8 mouse cellular contexts compared by ENCODE assay signal in genomic region chr11:60416590-60416962, GRCm38 (mm10). TPM values are rescaled to one million over a fixed set of nuclear protein-coding genes. Genes with fewer than 3 reads are reported as not detected.
DNase-seq lines count a peak whose midpoint lies in the region; ATAC-seq lines count a peak whose summit lies in the region.

No protein-coding gene starts in this region.

- 0% methylated on average over 21 of the region's 21 CpGs for WGBS in heart, embryonic 15.5 days
- 1% methylated on average over 21 of the region's 21 CpGs for WGBS in hindbrain, embryonic 13.5 days
- under 1% methylated on average over 21 of the region's 21 CpGs for WGBS in midbrain, embryonic 12.5 days

- peaks cover 30% of the 10 kb centered on the region for H3K4me1 ChIP-seq in heart, embryonic 15.5 days (replicated peaks)
- peaks cover 38% of the 10 kb centered on the region for H3K4me1 ChIP-seq in hindbrain, embryonic 13.5 days (replicated peaks)
- H3K4me1 ChIP-seq in midbrain, embryonic 12.5 days: peaks cover 26% of the 10 kb centered on the region

- peak; percentile 19 for ATAC-seq in heart, embryonic 15.5 days (replicated peaks; ENCODE audit: insufficient number of reproducible peaks, insufficient read depth, low FRiP score, low read depth)
- no peak; the same call in 1 of the 2 replicates for ATAC-seq in hindbrain, embryonic 13.5 days (ENCODE audit: low FRiP score)
- ATAC-seq in midbrain, embryonic 12.5 days (ENCODE audit: low FRiP score, low read depth): no peak; the same call in 1 of the 2 replicates

- H3K9me3 ChIP-seq in heart, embryonic 15.5 days (replicated peaks): no peaks in the 10 kb centered on the region
- no peaks in the 10 kb centered on the region for H3K9me3 ChIP-seq in hindbrain, embryonic 13.5 days
- H3K9me3 ChIP-seq in midbrain, embryonic 12.5 days: no peaks in the 10 kb centered on the region

- H3K27ac ChIP-seq in heart, embryonic 15.5 days: peak overlapping the region; percentile 54
- H3K27ac ChIP-seq in hindbrain, embryonic 13.5 days: peak overlapping the region; percentile 84
- no peak overlapping the region; the same call in 1 of the 2 replicates for H3K27ac ChIP-seq in midbrain, embryonic 12.5 days (replicated peaks)

- no peak for DNase-seq in heart, adult 8-10 months (ENCODE audit: low spot score)
- DNase-seq in MEL-GATA-1-ER (ENCODE audit: extremely low read depth, low read depth): peak; percentile 15
- no peak for DNase-seq in spleen, adult 12 weeks (ENCODE audit: low spot score)
- DNase-seq in layer of hippocampus, postnatal 10 days (ENCODE audit: low spot score in 2 of 2): no peak
- DNase-seq in cerebellum, adult 11 months: no peak

- H3K4me2 ChIP-seq in heart, embryonic 15.5 days: peak overlapping the region; percentile 83
- peak overlapping the region; percentile 81 for H3K4me2 ChIP-seq in hindbrain, embryonic 13.5 days
- peak overlapping the region; percentile 95 for H3K4me2 ChIP-seq in midbrain, embryonic 12.5 days (replicated peaks)

- H3K9ac ChIP-seq in heart, embryonic 15.5 days: peak overlapping the region; percentile 79
- H3K9ac ChIP-seq in hindbrain, embryonic 13.5 days: peak overlapping the region; percentile 86
- peak overlapping the region; percentile 69 for H3K9ac ChIP-seq in midbrain, embryonic 12.5 days (replicated peaks)

- peak overlapping the region; percentile 90 for H3K4me3 ChIP-seq in heart, embryonic 15.5 days
- H3K4me3 ChIP-seq in hindbrain, embryonic 13.5 days: peak overlapping the region; percentile 79
- H3K4me3 ChIP-seq in midbrain, embryonic 12.5 days: peak overlapping the region; percentile 79

- H3K27me3 ChIP-seq in heart, embryonic 15.5 days: no peaks in the 10 kb centered on the region
- no peaks in the 10 kb centered on the region for H3K27me3 ChIP-seq in hindbrain, embryonic 13.5 days
- no peaks in the 10 kb centered on the region for H3K27me3 ChIP-seq in midbrain, embryonic 12.5 days

- no peaks in the 10 kb centered on the region for H3K36me3 ChIP-seq in heart, embryonic 15.5 days
- no peaks in the 10 kb centered on the region for H3K36me3 ChIP-seq in hindbrain, embryonic 13.5 days
- no peaks in the 10 kb centered on the region for H3K36me3 ChIP-seq in midbrain, embryonic 12.5 days

RNA-seq across cellular contexts. Expression of gene Gid4, which starts 0.4 kb away (rescaled TPM):
- polyA plus RNA-seq in heart, embryonic 15.5 days (2015; fragmentation: Nextera tagmentation; extraction: Ambion mirVana): 19.0 and 20.0 TPM in 2 replicates
- total RNA-seq in heart, adult 8-10 months (2022): 10 to 100 TPM; 46.3 to 52.1 (median 49.5) TPM
- polyA plus RNA-seq in hindbrain, embryonic 13.5 days (2015; fragmentation: Nextera tagmentation; extraction: Ambion mirVana): 20.7 and 21.7 TPM in 2 replicates
- 32.4 and 36.1 TPM in 2 replicates for polyA plus RNA-seq in midbrain, embryonic 12.5 days (2016; fragmentation: Nextera tagmentation; extraction: Ambion mirVana)
- total RNA-seq in layer of hippocampus, postnatal 10 days (2021): 10 to 100 TPM; 38.0 to 39.3 TPM

RNA-seq across cellular contexts. Expression of gene Atpaf2, which starts 1.7 kb away (rescaled TPM):
- polyA plus RNA-seq in heart, embryonic 15.5 days (2015; fragmentation: Nextera tagmentation; extraction: Ambion mirVana): 46.4 and 55.0 TPM in 2 replicates
- total RNA-seq in heart, adult 8-10 months (2022): 10 to 100 TPM; 41.7 to 49.1 (median 43.6) TPM
- polyA plus RNA-seq in hindbrain, embryonic 13.5 days (2015; fragmentation: Nextera tagmentation; extraction: Ambion mirVana): 39.6 and 46.6 TPM in 2 replicates
- 33.9 and 36.8 TPM in 2 replicates for polyA plus RNA-seq in midbrain, embryonic 12.5 days (2016; fragmentation: Nextera tagmentation; extraction: Ambion mirVana)
- 10 to 100 TPM; 28.3 to 31.8 TPM for total RNA-seq in layer of hippocampus, postnatal 10 days (2021)

RNA-seq across cellular contexts. Expression of gene Drg2, which starts 37.8 kb away (rescaled TPM):
- polyA plus RNA-seq in heart, embryonic 15.5 days (2015; fragmentation: Nextera tagmentation; extraction: Ambion mirVana): 54.0 and 69.8 TPM in 2 replicates
- total RNA-seq in heart, adult 8-10 months (2022): 10 to 100 TPM; 27.5 to 33.6 (median 29.6) TPM
- polyA plus RNA-seq in hindbrain, embryonic 13.5 days (2015; fragmentation: Nextera tagmentation; extraction: Ambion mirVana): 86.5 and 92.2 TPM in 2 replicates
- polyA plus RNA-seq in midbrain, embryonic 12.5 days (2016; fragmentation: Nextera tagmentation; extraction: Ambion mirVana): 94.6 and 103 TPM in 2 replicates
- 10 to 100 TPM; 64.2 to 73.8 TPM for total RNA-seq in layer of hippocampus, postnatal 10 days (2021)

RNA-seq across cellular contexts. Expression of gene Myo15, which starts 52.6 kb away (rescaled TPM):
- 0.04 TPM in 1 of 2 replicates, not detected in the other for polyA plus RNA-seq in heart, embryonic 15.5 days (2015; fragmentation: Nextera tagmentation; extraction: Ambion mirVana)
- under 1 TPM in 2 of 4 experiments, not detected in 2; 0.03 TPM for total RNA-seq in heart, adult 8-10 months (2022)
- polyA plus RNA-seq in hindbrain, embryonic 13.5 days (2015; fragmentation: Nextera tagmentation; extraction: Ambion mirVana): 0.14 TPM in 2 replicates
- polyA plus RNA-seq in midbrain, embryonic 12.5 days (2016; fragmentation: Nextera tagmentation; extraction: Ambion mirVana): 0.03 and 0.11 TPM in 2 replicates
- total RNA-seq in layer of hippocampus, postnatal 10 days (2021): under 1 TPM; 0.13 to 0.18 TPM
